Mouse (Mus musculus) heart, postnatal 0 days (tissue): Measurements from ENCODE around the gene Atxn1. TPM values are rescaled to one million over a fixed set of nuclear protein-coding genes. Genes with fewer than 3 reads are reported as not detected.

Experiments
- ATAC-seq: fragments of 200-750 bp; cut with Nextera tagmentation; 2 replicates; pipeline ENCODE4 v1.8.0; 2017; ENCODE audit warnings: low read depth, moderate number of reproducible peaks, moderate library complexity; ENCODE audit not compliant: insufficient read depth
- DNase-seq: peaks from one replicate; pipeline ENCODE4 v3.0.0-alpha.2; 2016; ENCODE audit warnings: low spot score
- H3K27ac ChIP-seq: fragments of 300-500 bp; sonication (generic); 2 replicates; pipeline ENCODE4 v1.5.1; 2014; ENCODE audit warnings: low read depth, mild to moderate bottlenecking
- H3K27me3 ChIP-seq: fragments of 300-500 bp; sonication (generic); 2 replicates; pipeline ENCODE4 v1.6.1; 2014; ENCODE audit warnings: low read length, mixed read lengths; ENCODE audit not compliant: control insufficient read depth, insufficient read depth
- H3K36me3 ChIP-seq: fragments of 300-500 bp; sonication (generic); replicated peaks from 2 replicates; pipeline ENCODE4 v1.6.1; 2014; ENCODE audit warnings: low read length, mixed read lengths; ENCODE audit not compliant: control insufficient read depth, insufficient read depth
- H3K4me1 ChIP-seq: fragments of 300-500 bp; sonication (generic); 2 replicates; pipeline ENCODE4 v1.6.1; 2014; ENCODE audit warnings: antibody characterized with exemption; ENCODE audit not compliant: control insufficient read depth, insufficient read depth
- H3K4me2 ChIP-seq: fragments of 300-500 bp; sonication (generic); 2 replicates; pipeline ENCODE4 v1.6.1; 2014; ENCODE audit warnings: low read depth, mild to moderate bottlenecking, low read length, moderate library complexity
- H3K4me3 ChIP-seq: fragments of 300-500 bp; sonication (generic); 2 replicates; pipeline ENCODE4 v1.5.1; 2014; ENCODE audit warnings: low read depth, low read length
- H3K9ac ChIP-seq: fragments of 300-500 bp; sonication (generic); replicated peaks from 2 replicates; pipeline ENCODE4 v1.6.1; 2014; ENCODE audit warnings: low read depth, low read length, mixed read lengths
- H3K9me3 ChIP-seq: fragments of 300-500 bp; sonication (generic); replicated peaks from 2 replicates; pipeline ENCODE4 v1.6.1; 2016; ENCODE audit warnings: low read length; ENCODE audit not compliant: control insufficient read depth
- CTCF ChIP-seq: IDR thresholded peaks from 2 replicates; pipeline ENCODE4 v1.5.1; 2016; ENCODE audit warnings: antibody characterized with exemption, control low read depth, low read depth
- EP300 ChIP-seq: IDR thresholded peaks from 2 replicates; pipeline ENCODE4 v1.6.1; 2016; ENCODE audit warnings: antibody characterized with exemption, low read depth
- WGBS: fragments of 180-500 bp; shearing (Covaris S2); extraction: QIAGEN DNeasy Blood & Tissue Kit; methylation state at CpG from one replicate; pipeline ENCODE4 v1.1.7; 2014; 5-methylcytosine and 5-hydroxymethylcytosine counted together
- polyA plus RNA-seq: library from polyadenylated mRNA; unstranded; fragments of >200 nt; fragmentation: Nextera tagmentation; extraction: Ambion mirVana; gene quantifications from 2 replicates; pipeline ENCODE4 v1.2.1, GENCODE M21; 2015
- total RNA-seq: library from RNA; depleted of rRNA; stranded (reverse); fragments of >200 nt; gene quantifications from 2 replicates; pipeline ENCODE4 v1.2.3, GENCODE M21; 2014; ENCODE audit warnings: low replicate concordance

Gene Atxn1
- total and polyA plus RNA-seq, 2 experiments from 2014 or later = 10.3 to 15.0 TPM

- H3K36me3 ChIP-seq = peaks cover 11% of the 10 kb centered on the region
- 84% methylated on average over 5 of the region's 5 CpGs for WGBS
- ATAC-seq (no peak), DNase-seq (no peak)
- peaks cover 25% of the 10 kb centered on the region for H3K4me1 ChIP-seq
- no peak for TF ChIP-seq CTCF
- TF ChIP-seq EP300 = no peak
- H3K27ac ChIP-seq = no peak overlapping the region
- H3K4me3 ChIP-seq = no peak overlapping the region
- H3K4me2 ChIP-seq = no peak overlapping the region
- H3K27me3 ChIP-seq = no peaks in the 10 kb centered on the region
- no peak overlapping the region for H3K9ac ChIP-seq
- H3K9me3 ChIP-seq = no peaks in the 10 kb centered on the region
These were observed 7.2 kb downstream of the Atxn1 start for GRCm38 (mm10) chr13:45957629-45958028.

- DNase-seq (no peak), ATAC-seq (no peak)
- H3K4me3 ChIP-seq = no peak overlapping the region
- WGBS = 87% methylated on average over 6 of the region's 6 CpGs
- no peak overlapping the region for H3K27ac ChIP-seq
- no peak for TF ChIP-seq CTCF
- no peak for TF ChIP-seq EP300
- no peaks in the 10 kb centered on the region for H3K27me3 ChIP-seq
- no peak overlapping the region for H3K9ac ChIP-seq
- no peak overlapping the region for H3K4me2 ChIP-seq
- H3K36me3 ChIP-seq = peaks cover 11% of the 10 kb centered on the region
- H3K4me1 ChIP-seq = peaks cover 13% of the 10 kb centered on the region
- H3K9me3 ChIP-seq = no peaks in the 10 kb centered on the region
These were observed 8.5 kb downstream of the Atxn1 start for GRCm38 (mm10) chr13:45956287-45956686.

- H3K27ac ChIP-seq = no peak overlapping the region
- TF ChIP-seq EP300 (no peak), CTCF (no peak)
These were observed 9.3 kb downstream of the Atxn1 start for GRCm38 (mm10) chr13:45955370-45956055.

GRCm38 (mm10) chr13:45953098-45953497 is 11.7 kb downstream of the Atxn1 start:
- ATAC-seq = no peak
- TF ChIP-seq EP300 (no peak), CTCF (no peak)
- Histone ChIP-seq H3K4me1 (no peaks in the 10 kb centered on the region), H3K4me3 (no peak overlapping the region), H3K27me3 (no peaks in the 10 kb centered on the region), H3K36me3 (peaks cover 15% of the 10 kb centered on the region), H3K9ac (no peak overlapping the region), H3K4me2 (no peak overlapping the region), H3K9me3 (no peaks in the 10 kb centered on the region), H3K27ac (no peak overlapping the region)
- WGBS = 73% methylated on average over 4 of the region's 4 CpGs
- DNase-seq = no peak

More at GRCm38 (mm10) chr13:45955370-45956055, 9.3 kb downstream of the Atxn1 start:
- DNase-seq (no peak), ATAC-seq (no peak)
- H3K9me3 ChIP-seq = no peaks in the 10 kb centered on the region
- no peak overlapping the region for H3K4me3 ChIP-seq
- no peak overlapping the region for H3K4me2 ChIP-seq
- no peaks in the 10 kb centered on the region for H3K27me3 ChIP-seq
- peaks cover 11% of the 10 kb centered on the region for H3K36me3 ChIP-seq
- no peak overlapping the region for H3K9ac ChIP-seq
- peaks cover 5% of the 10 kb centered on the region; the same call in 1 of the 2 replicates for H3K4me1 ChIP-seq
- 84% methylated on average over 9 of the region's 9 CpGs for WGBS

DNA sequence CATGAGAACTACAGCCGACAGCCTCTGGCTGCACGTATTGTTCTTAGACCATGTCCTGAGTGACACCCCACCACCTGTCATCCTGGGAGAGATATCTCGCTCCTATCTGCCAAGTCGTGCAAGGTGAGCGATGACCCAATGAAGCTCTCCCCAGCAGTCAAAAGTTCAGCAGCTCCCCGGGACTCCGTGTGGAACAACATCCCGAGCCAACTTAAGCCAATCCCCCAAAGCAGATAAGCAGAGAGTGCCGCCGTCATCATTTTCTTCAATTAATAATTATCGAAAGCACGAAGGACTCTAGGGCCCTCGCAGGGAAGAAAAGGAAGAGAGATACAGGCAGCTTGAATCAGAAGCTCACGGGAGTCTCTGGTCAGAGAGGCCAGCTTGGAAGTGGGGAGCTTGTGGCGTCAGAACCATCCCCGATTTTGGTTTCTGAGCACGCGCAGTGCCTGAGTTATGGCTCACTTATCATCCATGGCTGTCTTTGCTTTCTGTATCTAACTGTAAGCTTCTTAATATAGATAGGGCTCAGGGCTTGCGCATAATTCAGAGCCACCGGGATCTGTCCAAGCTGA is 13.7 kb downstream of the Atxn1 start:
- TF ChIP-seq EP300 = no peak
- TF ChIP-seq CTCF = no peak
- Histone ChIP-seq H3K4me2 (no peak overlapping the region), H3K4me3 (no peak overlapping the region), H3K27me3 (no peaks in the 10 kb centered on the region), H3K27ac (no peak overlapping the region), H3K36me3 (peaks cover 15% of the 10 kb centered on the region), H3K4me1 (no peaks in the 10 kb centered on the region), H3K9me3 (no peaks in the 10 kb centered on the region), H3K9ac (no peak overlapping the region)
- DNase-seq (no peak), ATAC-seq (no peak)
- WGBS = 62% methylated on average over 20 of the region's 20 CpGs

DNA sequence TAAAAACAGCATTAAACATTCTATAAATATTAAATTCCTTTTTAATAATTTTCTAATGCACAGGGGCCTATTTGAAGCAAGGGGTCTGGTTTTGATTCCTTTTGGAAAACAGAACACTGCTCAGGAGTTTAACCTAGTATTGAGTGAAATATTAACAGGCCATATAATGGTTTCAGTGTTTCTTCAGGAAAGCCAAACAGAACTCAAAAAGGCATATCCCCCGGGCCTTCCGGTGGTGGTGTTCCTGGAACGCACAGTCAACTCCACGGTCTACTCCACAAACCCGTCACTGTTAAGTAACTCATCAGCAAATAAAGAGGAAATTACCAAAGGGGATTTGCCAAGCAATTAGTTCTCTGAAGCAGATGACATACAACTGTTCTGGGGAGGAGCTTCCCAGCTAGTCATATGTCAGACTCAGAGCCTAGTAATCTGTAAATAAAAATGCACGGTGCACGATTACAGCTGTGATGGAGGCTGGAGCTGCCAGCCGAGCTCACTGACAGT is 14.4 kb downstream of the Atxn1 start:
- 69% methylated on average over 8 of the region's 8 CpGs for WGBS
- no peak overlapping the region for H3K9ac ChIP-seq
- no peaks in the 10 kb centered on the region for H3K9me3 ChIP-seq
- no peak overlapping the region for H3K4me2 ChIP-seq
- H3K36me3 ChIP-seq = peaks cover 15% of the 10 kb centered on the region
- H3K4me3 ChIP-seq = no peak overlapping the region
- H3K4me1 ChIP-seq = no peaks in the 10 kb centered on the region
- H3K27ac ChIP-seq = no peak overlapping the region
- DNase-seq (no peak), ATAC-seq (no peak)
- no peak for TF ChIP-seq EP300
- no peak for TF ChIP-seq CTCF
- H3K27me3 ChIP-seq = no peaks in the 10 kb centered on the region
